ENCODE assay signal across 9 mouse cellular contexts in the genomic region with DNA sequence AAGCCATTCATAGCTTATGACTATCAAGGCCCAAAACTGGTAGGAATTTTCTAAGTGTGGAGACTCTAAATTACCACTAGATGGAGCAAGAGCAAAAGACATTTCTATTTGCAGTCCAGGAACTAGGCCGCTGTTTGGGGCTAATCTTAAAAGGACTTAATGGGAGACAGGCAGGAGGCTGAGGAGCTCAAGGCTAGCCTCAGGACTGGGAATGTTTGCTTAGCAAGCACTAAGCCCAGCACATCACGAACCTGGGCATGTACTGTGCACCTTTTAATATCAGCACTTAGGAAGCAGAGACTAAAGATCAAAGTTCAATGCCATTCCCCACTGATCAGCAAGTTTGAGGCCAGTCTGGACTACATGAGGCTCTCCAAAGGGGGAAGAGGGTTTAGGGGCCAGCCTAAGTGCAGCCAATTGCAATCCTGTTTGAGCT. TPM values are rescaled to one million over a fixed set of nuclear protein-coding genes. Genes with fewer than 3 reads are reported as not detected.
DNase-seq lines count a peak whose midpoint lies in the region; ATAC-seq lines count a peak whose summit lies in the region.
"Had no signal": no experiment of that assay in that cellular context is flagged by ENCODE, and none has a peak within 500 bp of the region (broad histone marks: within the 10 kb centered on the region; RNA-seq: fewer than 3 reads in every experiment).

No protein-coding gene starts in this region.

- intact Hi-C loops in heart, postnatal 36 days (cut with DNase I) = loop anchor here (1.0 to 10.0 kb wide), 4 partner anchors 105 to 1788 kb away; a partner anchor contains a TSS

- H3K4me2 ChIP-seq in limb, embryonic 11.5 days (ENCODE audit: low read depth, severe bottlenecking) = no peak overlapping the region
- no peak overlapping the region for H3K4me2 ChIP-seq in midbrain, embryonic 13.5 days (replicated peaks)

- no peak overlapping the region for H3K4me3 ChIP-seq in limb, embryonic 11.5 days (ENCODE audit: low read depth, low read length)
- H3K4me3 ChIP-seq in midbrain, embryonic 13.5 days (replicated peaks) = no peak overlapping the region
- H3K4me3 ChIP-seq: erythroblast, embryonic 14.5 days had no signal

- ATAC-seq in activated CD4-positive, CD25-positive, alpha-beta regulatory T cell, adult 4 months = peak; percentile 77
- 0 out of 2 replicates have a peak, but pooled peaks have one; percentile 44 for ATAC-seq in limb, embryonic 11.5 days (ENCODE audit: insufficient number of reproducible peaks, low FRiP score, low TSS enrichment, low read depth)
- ATAC-seq in midbrain, embryonic 13.5 days = peak; percentile 64

- no peaks in the 10 kb centered on the region for H3K9me3 ChIP-seq in limb, embryonic 11.5 days (ENCODE audit: control insufficient read depth, low read length)
- H3K9me3 ChIP-seq in midbrain, embryonic 13.5 days = no peaks in the 10 kb centered on the region

- H3K4me1 ChIP-seq in limb, embryonic 11.5 days (ENCODE audit: control insufficient read depth, insufficient read depth, low read length) = 0 out of 2 replicates have a peak, but pooled peaks cover 3% of the 10 kb centered on the region
- H3K4me1 ChIP-seq in midbrain, embryonic 13.5 days (replicated peaks) = peaks cover 4% of the 10 kb centered on the region; the same call in 1 of the 2 replicates

- H3K36me3 ChIP-seq in limb, embryonic 11.5 days (ENCODE audit: control insufficient read depth, insufficient read depth, low read length) = no peaks in the 10 kb centered on the region
- no peaks in the 10 kb centered on the region for H3K36me3 ChIP-seq in midbrain, embryonic 13.5 days

- H3K27ac ChIP-seq in limb, embryonic 11.5 days (replicated peaks; ENCODE audit: low read depth, low read length) = no peak overlapping the region
- H3K27ac ChIP-seq in midbrain, embryonic 13.5 days = no peak overlapping the region

- H3K9ac ChIP-seq in limb, embryonic 11.5 days (ENCODE audit: low read length) = no peak overlapping the region
- no peak overlapping the region for H3K9ac ChIP-seq in midbrain, embryonic 13.5 days (replicated peaks)

- 0% methylated on average over 2 of the region's 2 CpGs for WGBS in limb, embryonic 11.5 days
- WGBS in midbrain, embryonic 13.5 days = 0% methylated on average over 2 of the region's 2 CpGs

- peak; percentile 23 for DNase-seq in layer of hippocampus, adult 9-11 months
- no peak for DNase-seq in layer of hippocampus, postnatal 25 days (ENCODE audit: extremely low spot score in 1 of 2, low spot score in 1 of 2)
- DNase-seq in heart, postnatal 36 days = peak; percentile 13 to 26
- DNase-seq in limb, embryonic 11.5 days (ENCODE audit: low spot score) = peak; percentile 45
- no peak for DNase-seq in spleen, postnatal 4 days (ENCODE audit: low spot score in 2 of 2)
- DNase-seq in adrenal gland, adult 8-10 months = no peak

- no peaks in the 10 kb centered on the region for H3K27me3 ChIP-seq in limb, embryonic 11.5 days (ENCODE audit: control insufficient read depth, insufficient read depth, low read length)
- H3K27me3 ChIP-seq in midbrain, embryonic 13.5 days = peaks cover 3% of the 10 kb centered on the region; the same call in 1 of the 2 replicates

RNA-seq across cellular contexts. Expression of a gene that starts 7.3 kb away (rescaled TPM):
- total RNA-seq in layer of hippocampus, postnatal 25 days (2021) = under 1 TPM; 0.49 to 0.79 TPM
- under 1 TPM in 1 of 2 experiments, not detected in 1; 0.24 TPM for polyA plus RNA-seq in activated CD4-positive, CD25-positive, alpha-beta regulatory T cell, adult 4 months (2017; shearing (Covaris generic))
- total RNA-seq in heart, postnatal 36 days (2021) = not detected
- polyA plus RNA-seq in limb, embryonic 11.5 days (2014; fragmentation: Nextera tagmentation; extraction: Ambion mirVana) = 0.24 TPM in 1 of 2 replicates, not detected in the other
- 0.17 and 0.23 TPM in 2 replicates for polyA plus RNA-seq in midbrain, embryonic 13.5 days (2015; fragmentation: Nextera tagmentation; extraction: Ambion mirVana)
- total RNA-seq in adrenal gland, adult 8-10 months (2022) = under 1 TPM in 1 of 4 experiments, not detected in 3; 0.24 TPM
- polyA plus RNA-seq: erythroblast, embryonic 14.5 days had no signal

RNA-seq across cellular contexts. Expression of a gene that starts 9.4 kb away (rescaled TPM):
- 10 to 100 TPM; 17.8 to 18.9 TPM for total RNA-seq in layer of hippocampus, postnatal 25 days (2021)
- polyA plus RNA-seq in activated CD4-positive, CD25-positive, alpha-beta regulatory T cell, adult 4 months (2017; shearing (Covaris generic)) = 10 to 100 TPM; 26.4 to 28.0 TPM
- 10 to 100 TPM; 13.7 to 16.7 TPM for total RNA-seq in heart, postnatal 36 days (2021)
- 32.1 and 37.8 TPM in 2 replicates for polyA plus RNA-seq in limb, embryonic 11.5 days (2014; fragmentation: Nextera tagmentation; extraction: Ambion mirVana)
- polyA plus RNA-seq in midbrain, embryonic 13.5 days (2015; fragmentation: Nextera tagmentation; extraction: Ambion mirVana) = 35.4 and 39.6 TPM in 2 replicates
- total RNA-seq in adrenal gland, adult 8-10 months (2022) = 10 to 100 TPM; 17.2 to 25.9 (median 20.4) TPM

RNA-seq across cellular contexts. Expression of a gene that starts 44.6 kb away (rescaled TPM):
- 1 to 10 TPM; 2.8 to 3.9 TPM for total RNA-seq in layer of hippocampus, postnatal 25 days (2021)
- polyA plus RNA-seq in activated CD4-positive, CD25-positive, alpha-beta regulatory T cell, adult 4 months (2017; shearing (Covaris generic)) = not detected
- total RNA-seq in heart, postnatal 36 days (2021) = 10 to 100 TPM; 16.9 to 21.6 TPM
- 218 and 228 TPM in 2 replicates for polyA plus RNA-seq in limb, embryonic 11.5 days (2014; fragmentation: Nextera tagmentation; extraction: Ambion mirVana)
- polyA plus RNA-seq in midbrain, embryonic 13.5 days (2015; fragmentation: Nextera tagmentation; extraction: Ambion mirVana) = 11.1 and 13.4 TPM in 2 replicates
- 1 to 10 TPM; 5.9 to 8.9 (median 6.3) TPM for total RNA-seq in adrenal gland, adult 8-10 months (2022)

RNA-seq across cellular contexts. Expression of a gene that starts 51.9 kb away (rescaled TPM):
- total RNA-seq in layer of hippocampus, postnatal 25 days (2021) = not detected
- polyA plus RNA-seq in activated CD4-positive, CD25-positive, alpha-beta regulatory T cell, adult 4 months (2017; shearing (Covaris generic)) = not detected
- total RNA-seq in heart, postnatal 36 days (2021) = not detected
- polyA plus RNA-seq in limb, embryonic 11.5 days (2014; fragmentation: Nextera tagmentation; extraction: Ambion mirVana) = not detected in 2 replicates
- polyA plus RNA-seq in midbrain, embryonic 13.5 days (2015; fragmentation: Nextera tagmentation; extraction: Ambion mirVana) = not detected in 2 replicates
- total RNA-seq in adrenal gland, adult 8-10 months (2022) = not detected
- polyA plus RNA-seq: erythroblast, embryonic 14.5 days had no signal

RNA-seq across cellular contexts. Expression of a gene that starts 55.2 kb away (rescaled TPM):
- total RNA-seq in layer of hippocampus, postnatal 25 days (2021) = not detected
- polyA plus RNA-seq in activated CD4-positive, CD25-positive, alpha-beta regulatory T cell, adult 4 months (2017; shearing (Covaris generic)) = under 1 TPM in 1 of 2 experiments, not detected in 1; 0.24 TPM
- not detected for total RNA-seq in heart, postnatal 36 days (2021)
- polyA plus RNA-seq in limb, embryonic 11.5 days (2014; fragmentation: Nextera tagmentation; extraction: Ambion mirVana) = 2.1 and 2.6 TPM in 2 replicates
- polyA plus RNA-seq in midbrain, embryonic 13.5 days (2015; fragmentation: Nextera tagmentation; extraction: Ambion mirVana) = 0.93 and 1.2 TPM in 2 replicates
- not detected for total RNA-seq in adrenal gland, adult 8-10 months (2022)
- polyA plus RNA-seq: erythroblast, embryonic 14.5 days had no signal

Comparison
In these comparisons a context has a peak if more than half of its experiments do, and no peak if none do; other contexts are left out.
1. DNase-seq: peak in layer of hippocampus, adult 9-11 months (single experiment), heart, postnatal 36 days (2 of 2) and limb, embryonic 11.5 days (single experiment); none in layer of hippocampus, postnatal 25 days (0 of 2), spleen, postnatal 4 days (0 of 2) and adrenal gland, adult 8-10 months (single experiment).
2. Peak in every context shown above with its lines, with median percentiles within 50 percentile points of each other: ATAC-seq.